Mouse (Mus musculus) fat pad, adult 2 months (tissue): ENCODE results near the gene Dnajc12.
A peak's percentile ranks its signal among the peaks of the same experiment; 100 is the strongest.
"Not testable (repeated sequence)": the region's sequence is repeated elsewhere in the genome, so short reads cannot be mapped to it uniquely, and the experiment has no call there.

ENCODE experiments used
- DNase-seq: peaks from one replicate; pipeline ENCODE4 v3.0.0-alpha.2; 2011; ENCODE audit warnings: low read depth, low spot score; ENCODE audit errors: extremely low read depth

Gene Dnajc12

DNA sequence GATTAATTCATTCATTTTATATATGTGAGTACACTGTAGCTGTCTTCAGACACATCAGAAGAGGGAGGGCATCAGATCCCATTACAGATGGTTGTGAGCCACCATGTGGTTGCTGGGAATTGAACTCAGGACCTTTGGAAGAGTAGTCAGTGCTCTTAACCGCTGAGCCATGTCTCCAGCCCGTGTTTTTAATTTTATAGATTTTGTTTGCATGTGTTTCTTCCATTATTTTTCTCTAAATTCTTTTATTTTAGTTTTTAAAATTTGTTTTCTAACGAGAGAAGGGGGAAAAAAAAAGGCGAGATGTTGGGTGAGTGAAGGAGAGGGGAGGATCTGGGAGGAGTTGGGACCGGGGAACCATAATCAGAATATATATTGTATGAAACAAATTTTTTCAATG lies 3.7 kb downstream of the Dnajc12 start:
- not testable (repeated sequence) for DNase-seq

DNA sequence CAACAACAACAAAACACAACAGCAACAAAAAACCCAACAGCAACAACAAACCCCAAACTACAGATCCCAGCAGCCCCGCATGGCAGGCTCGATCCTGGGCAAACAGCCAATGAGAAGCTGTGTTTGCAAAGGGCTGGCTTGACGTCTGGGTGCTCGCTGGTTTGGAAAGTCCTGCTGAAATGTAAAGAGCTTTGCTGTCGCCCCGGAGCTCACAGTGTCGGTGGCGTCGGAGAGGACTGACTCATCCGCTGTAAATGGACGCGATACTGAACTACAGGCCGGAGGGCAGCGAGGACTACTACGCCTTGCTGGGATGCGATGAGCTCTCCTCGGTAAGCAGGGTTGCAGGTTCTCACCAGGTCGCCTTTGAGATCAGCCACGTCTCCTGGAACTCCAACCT lies 4.2 kb downstream of the Dnajc12 start:
- DNase-seq, result no peak

DNA sequence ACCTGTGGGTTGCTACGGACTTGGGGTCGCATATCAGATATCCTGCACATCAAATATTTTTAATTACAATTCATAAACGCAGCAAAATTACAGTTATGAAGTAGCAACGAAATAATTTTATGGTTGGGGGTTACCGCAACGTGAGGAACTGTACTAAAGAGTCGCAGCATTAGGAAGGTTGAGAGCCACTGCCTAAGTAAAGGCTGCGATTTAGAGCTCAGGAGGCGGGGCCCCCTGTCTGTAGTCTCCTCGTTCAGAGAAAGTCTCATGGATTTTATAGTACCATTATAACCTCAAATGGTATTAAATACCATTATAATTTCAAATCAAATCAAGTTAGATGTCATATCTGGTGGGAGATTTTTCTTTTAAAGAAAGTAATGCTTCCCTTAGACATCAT lies 4.7 kb downstream of the Dnajc12 start:
- no peak for DNase-seq

DNA sequence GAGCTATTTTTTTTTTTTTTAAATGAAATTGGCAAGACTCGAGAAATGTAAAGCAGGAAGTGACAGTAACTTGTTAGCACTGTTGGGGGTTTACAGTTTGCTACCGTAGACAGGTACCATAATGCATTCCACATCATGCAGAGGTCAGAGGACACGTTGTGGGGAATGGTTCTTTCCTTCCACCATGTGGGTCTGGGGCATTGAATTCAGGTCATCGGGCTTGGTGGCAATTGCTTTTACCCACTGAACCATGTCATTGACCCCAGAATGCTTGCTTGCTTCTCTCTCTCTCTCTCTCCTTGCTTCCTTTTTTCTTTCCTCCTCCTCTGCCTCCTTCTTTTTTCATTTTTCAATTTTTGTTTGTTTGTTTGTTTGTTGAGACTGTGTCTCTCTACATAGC lies 6.7 kb downstream of the Dnajc12 start:
- DNase-seq, result no peak

DNA sequence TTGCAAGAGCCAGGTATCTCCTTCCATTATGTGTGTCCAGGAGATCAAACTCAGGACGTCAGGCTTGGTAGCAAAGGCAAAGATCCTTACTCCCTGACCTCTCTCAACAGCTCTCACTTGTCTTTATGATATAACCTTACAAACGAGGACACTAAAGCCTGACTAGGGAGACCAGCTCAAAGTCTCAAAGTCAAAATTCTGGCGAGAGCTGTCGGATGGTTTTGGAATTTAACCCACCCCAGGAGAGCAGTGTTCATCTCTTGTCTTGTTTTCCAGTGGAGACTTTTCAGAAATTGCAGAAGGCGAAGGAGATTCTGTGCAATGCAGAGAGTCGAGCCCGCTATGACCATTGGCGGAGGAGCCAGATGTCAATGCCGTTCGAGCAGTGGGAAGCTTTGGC lies 14.7 kb downstream of the Dnajc12 start:
- no peak for DNase-seq

DNA sequence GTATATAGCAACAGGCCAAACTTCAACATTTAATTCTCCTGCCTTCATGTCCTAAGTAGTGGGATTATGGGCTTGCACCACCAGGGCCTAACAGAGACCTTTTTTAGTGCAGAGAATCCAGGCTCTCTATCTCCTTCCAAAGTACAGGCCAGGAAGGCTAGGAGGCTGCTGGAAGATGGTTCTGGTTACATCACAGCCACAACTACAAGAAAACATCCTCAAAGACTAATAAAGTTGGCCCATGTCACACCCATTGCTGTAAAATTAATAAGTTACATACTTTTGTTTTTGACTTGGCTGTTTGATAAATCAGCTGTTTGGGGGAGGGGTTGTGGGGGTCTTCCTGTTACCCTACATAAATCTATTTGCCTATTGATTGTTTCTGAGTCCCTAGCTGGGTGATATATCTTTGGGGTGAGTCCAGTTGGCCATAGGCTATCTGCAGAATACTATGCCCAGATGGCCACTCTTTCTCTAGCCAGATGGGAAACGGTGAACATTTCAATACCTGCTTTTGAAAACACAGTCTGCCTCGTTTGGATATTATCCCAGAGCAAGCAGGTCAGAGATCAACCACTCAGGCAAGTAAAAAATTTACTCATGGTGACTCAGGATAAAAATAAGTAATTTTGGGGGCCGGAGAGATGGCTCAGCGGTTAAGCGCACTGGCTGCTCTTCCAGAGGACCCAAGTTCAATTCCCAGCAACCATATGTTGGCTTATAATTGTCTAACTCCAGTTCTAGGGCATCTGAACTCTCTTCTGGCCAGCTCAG lies 20.7 kb downstream of the Dnajc12 start:
- DNase-seq, result no peak

DNA sequence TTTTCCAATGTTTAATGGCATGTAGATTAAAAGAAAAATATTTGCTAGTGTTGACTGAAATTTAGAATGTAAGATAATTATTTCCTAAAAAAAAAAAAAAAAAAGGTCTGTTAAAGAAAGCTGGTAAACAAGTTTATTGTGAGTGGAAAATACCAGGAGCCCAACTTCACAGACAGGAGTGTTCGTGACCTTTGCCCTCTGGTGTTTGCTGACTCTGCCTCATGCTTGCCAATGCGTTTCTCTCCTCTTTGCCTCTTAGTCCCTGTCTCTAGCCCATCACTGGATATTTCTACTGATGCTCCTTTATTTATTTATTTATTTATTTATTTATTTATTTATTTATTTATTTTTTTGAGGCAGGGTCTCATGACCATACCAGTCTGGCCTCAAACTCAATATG lies 21.4 kb downstream of the Dnajc12 start:
- DNase-seq, result no peak

DNA sequence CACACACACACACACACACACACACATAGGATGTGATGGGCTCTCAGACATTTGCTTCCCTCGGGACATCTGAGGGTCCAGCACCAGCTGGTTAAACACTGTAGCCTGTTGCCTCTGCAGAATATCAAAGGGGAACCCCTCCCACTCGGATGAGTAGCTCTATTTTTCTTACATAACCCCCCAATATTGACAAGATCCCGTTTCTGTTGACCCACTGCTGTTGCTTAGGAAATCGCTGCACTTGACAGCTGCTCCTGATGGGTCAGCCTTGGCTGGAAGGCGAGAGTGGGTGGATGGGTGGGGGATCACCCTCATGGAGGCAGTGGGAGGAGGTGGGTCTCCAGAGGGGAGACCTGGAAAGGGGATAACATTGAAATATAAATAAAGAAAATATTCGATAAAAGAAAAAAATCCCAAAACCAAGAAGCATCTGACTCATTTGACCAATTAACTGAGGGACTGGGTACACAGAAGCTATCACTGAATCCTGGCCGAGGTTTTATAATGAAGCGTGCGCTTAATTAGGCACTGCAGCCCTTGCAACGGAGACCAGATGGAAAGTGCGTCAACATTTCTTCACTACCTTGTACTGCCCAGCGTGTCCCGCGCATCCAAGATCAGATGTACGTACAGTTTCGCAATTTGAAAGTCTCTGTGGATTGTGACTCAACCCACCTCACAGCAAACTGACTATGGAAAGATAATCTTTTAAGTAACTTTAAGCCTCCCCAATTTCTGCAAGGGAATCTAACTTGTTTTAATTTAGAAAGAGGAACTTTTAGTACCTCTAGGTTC lies 28.1 kb downstream of the Dnajc12 start:
- DNase-seq, result no peak

DNA sequence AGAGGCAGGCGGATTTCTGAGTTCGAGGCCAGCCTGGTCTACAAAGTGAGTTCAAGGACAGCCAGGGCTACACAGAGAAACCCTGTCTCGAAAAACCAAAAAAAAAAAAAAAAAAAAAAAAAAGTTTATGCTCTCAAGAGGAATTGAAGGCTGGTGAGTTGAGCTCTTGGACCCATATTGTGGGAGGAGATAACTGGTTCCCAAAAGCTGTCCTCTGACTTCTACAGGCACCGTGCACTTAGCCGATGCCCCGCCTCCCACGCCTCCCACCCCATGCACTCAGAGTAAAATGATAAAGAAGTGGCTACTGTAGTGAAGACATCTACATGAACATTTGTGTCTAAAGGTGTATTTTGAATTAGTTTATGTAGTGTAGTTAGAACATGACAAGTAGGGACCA lies 29.4 kb downstream of the Dnajc12 start:
- DNase-seq, result not testable (repeated sequence)

DNA sequence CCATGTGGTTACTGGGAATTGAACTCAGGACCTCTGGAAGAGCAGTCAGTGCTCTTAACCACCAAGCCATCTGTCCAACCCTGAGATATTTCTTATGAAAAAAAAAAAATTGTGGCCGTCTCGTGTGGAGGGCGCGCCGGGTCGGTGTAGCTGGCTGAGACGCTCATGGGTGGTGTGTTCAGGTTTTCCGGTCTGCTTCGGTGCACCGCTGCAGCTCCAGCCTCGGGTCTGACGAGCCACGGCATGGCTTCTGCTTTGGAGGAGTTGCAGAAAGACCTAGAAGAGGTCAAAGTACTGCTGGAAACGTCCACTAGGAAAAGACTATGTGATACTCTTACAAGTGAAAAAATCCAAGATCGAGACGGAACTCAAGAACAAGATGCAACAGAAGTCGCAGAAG lies 30.5 kb downstream of the Dnajc12 start:
- no peak for DNase-seq

DNA sequence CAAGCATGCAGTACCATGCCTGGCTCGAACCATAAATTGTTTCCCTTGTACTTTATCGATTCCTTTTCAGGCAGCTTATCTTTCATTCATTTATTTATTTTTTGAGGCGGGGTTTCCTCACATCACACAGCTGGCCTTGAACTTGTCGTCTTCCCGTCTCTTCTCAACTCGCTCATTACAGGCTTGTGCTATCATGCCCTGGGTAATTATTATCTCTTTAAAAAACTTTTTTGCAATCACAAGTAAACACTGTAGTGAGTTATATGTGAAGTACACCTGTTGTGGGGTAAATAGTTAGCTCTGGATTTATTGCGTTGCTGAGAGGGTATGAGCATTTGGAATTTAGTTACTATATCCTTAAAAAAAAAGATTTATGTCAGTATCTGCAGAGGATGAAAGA lies 33.0 kb downstream of the Dnajc12 start:
- DNase-seq, result no peak

DNA sequence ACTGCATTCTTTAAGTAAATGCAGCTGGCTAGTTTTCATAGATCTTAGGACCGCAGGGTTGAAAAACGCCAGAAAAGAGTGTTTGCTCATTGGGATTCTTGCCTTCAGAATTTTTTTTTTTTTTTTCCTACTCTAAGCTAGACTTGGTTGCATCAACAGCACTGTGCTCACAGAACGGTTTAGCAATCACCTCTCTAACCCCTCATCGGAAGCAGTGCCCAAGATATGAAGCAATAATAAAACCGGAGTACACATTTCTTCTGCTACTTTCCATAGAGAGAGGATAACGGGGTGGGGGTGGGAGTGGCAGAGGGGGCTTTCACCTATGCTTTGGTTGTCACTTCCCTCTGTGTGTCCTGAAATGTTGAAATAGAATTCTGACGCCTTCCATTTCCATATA lies 33.6 kb downstream of the Dnajc12 start:
- DNase-seq, result peak; percentile 39

DNA sequence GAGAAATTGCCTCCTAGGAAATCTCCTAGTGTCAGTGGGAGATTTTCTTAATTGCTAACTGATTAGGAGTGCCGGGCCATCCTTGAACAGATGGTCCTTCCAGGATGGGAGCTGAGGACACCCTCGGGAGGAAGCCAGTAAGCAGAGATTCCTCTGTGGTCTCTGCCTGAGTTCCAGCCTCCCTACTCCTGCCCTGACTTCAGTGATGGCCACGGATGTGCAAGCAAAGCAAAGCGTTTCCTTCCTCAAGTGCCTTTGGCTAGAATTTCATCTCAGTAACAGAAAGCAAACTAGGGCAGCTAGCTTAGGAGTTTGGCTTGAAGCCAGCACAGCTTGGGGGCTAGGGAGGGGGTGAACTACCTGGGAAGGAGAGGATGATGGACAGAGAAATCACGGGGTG lies 34.8 kb downstream of the Dnajc12 start:
- DNase-seq, result no peak

DNA sequence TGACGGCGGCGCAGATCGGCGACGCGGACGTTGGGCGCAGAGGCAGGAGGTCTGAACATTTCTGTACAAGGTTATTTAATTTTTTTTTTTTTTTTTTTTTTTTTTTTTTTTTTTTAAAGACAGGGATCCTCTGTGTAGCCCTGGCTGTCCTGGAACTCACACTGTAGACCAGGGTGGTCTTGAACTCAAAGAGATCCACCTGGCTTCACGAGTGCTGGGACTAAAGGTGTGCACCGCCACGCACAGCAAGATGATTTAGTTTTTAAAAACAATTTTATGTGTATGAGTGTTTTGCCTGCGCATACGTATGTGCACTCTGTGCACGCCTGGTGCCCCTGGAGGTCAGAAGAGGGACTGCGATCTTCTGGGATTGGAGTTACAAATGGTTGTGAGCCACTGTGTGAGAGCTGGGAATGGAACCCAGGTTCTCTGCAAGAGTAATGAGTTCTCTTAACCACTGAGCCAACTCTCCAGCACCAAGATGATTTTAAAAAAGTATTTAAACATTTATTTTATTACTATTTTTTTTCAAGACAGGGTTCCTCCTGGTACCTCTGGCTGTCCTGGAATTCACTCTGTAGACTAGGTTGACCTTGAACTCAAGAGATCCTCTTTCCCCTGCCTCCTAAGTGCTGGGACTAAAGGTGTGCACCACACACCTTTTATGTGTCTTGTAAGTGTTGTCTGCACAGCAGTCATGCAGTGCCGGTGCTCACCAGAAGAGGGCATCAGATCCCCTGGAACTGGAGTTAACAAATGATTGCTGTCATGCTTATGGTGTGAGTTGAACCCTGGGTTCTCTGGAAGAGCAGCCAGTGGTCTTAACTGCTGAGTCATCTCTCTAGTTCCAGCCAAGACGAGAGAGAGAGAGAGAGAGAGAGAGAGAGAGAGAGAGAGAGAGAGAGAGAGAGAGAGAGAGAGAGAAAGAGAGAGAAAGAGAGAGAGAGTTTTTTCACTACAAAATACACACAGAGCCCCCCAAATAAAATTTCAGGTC lies 39.8 kb downstream of the Dnajc12 start, which contains the start of gene Gm7075:
TSS of gene Gm7075 (minus strand) at position 51 of the 997 bp plus-strand sequence.
- no peak for DNase-seq

DNA sequence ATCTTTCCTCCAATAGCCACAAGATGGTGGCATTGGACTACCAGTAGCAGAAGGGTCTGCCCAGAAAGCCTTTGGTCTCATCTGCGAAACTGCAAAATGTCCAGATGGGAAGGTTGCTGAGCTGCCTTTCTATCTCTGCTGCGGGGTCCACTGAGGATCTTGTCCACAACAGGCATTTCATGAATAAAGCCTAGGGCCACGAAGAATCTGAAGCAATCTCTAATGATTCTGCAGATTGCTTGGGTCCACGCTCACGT lies 40.4 kb downstream of the Dnajc12 start:
- no peak for DNase-seq

DNA sequence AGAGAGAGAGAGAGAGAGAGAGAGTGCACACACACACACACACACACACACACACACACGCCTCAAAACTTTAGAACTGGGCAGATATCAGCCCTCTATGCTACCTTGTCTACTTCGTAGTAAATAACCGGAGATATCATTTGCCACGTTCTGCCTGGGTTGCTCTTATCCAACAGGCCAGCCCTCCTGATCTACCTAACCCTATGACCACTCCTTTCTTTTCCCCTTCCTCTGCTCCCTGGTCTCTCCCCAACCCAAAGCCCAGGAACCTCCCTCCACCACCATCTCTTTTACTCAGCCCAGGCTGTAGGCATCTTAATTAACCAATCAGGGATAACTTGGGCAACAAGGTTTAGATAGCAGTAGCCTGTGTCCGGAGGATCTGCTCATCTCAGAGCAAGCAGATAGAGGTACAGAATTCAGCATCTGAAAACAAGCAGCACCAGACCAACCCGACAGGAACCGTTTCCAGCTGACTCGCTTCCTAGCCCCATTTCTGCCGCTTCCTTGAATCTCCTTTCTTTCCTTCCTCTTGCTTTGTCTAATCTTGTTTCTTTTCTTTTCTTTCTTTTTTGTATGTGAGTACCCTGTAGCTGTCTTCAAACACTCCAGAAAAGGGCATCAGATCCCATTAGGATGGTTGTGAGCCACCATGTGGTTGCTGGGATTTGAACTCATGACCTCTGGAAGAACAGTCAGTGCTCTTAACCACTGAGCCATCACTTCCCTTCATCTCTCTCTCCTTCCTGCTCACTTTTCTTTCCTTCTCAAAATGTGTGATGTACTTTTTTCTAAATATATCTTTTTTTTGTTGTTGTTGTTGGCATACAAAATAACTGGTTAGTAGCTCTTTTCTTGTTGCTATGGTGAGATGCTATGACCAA lies 41.6 kb downstream of the Dnajc12 start:
- no peak for DNase-seq

DNA sequence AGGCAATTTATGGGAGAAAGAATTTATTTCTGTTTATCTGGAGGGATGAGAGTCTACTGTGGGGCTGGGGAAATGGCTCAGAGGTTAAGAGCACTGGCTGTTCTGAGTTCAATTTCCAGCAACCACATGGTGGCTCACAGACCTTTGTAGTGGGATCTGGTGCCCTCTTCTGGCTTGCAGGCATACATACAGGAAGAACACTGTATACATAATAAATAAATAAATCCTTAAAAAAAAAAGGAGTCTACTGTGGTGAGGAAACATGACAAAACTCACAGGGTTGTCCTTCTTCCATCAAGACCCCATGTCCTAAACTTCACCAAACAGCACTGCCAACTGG lies 42.2 kb downstream of the Dnajc12 start:
- no peak for DNase-seq

DNA sequence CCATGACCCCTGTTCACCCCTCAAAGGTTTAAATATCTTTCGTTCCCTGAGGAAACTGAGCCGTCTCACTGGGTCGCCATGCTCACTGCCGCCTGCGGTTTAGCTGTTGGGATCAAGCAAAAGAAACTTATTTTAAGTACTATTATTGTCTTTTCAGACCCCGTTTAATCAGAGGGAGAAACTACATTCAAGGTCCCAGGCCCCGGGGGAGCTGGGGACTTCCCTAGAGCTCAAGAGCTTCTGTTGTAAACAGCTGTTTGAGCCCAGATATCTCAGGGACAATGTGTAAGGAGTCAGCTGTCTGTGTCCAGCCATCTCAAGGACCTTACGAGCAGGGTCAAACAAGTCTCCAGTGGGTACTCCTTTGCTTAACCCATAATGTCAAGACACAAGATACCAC lies 44.9 kb downstream of the Dnajc12 start:
- DNase-seq, result no peak

DNA sequence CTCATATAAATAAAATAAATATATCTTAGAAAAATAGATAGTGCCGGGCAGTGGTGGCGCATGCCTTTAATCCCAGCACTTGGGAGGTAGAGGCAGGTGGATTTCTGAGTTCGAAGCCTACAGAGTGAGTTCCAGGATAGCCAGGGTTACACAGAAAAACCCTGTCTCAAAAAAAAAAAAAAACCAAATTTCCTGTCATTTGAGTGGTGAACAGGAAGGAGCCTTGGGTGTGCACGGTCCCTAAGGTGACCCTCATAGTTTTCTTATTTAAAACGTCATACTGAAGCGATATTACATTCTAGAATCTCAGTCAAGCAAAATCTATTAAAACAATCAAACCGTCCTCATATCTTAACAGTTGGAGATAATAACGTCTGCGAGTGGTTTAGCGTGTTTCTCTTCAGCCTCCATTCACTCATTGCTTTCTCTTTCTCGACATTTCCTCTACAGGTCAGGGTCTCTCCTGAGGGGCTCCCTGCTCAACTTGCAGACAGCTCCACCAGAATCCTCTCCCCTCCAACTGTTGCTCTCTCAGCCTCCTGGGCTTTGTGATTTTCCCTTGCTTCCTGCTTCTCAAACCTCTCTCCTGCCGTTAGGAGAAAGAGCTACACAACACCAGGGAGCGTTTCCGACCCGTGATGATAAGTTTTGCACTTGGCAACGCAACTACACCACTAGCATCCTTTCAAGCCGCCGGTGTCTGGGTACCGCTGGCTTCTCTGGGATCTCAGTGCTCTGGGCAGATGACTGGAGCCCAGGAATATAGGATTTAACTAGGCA lies 46.2 kb downstream of the Dnajc12 start:
- DNase-seq, result no peak

DNA sequence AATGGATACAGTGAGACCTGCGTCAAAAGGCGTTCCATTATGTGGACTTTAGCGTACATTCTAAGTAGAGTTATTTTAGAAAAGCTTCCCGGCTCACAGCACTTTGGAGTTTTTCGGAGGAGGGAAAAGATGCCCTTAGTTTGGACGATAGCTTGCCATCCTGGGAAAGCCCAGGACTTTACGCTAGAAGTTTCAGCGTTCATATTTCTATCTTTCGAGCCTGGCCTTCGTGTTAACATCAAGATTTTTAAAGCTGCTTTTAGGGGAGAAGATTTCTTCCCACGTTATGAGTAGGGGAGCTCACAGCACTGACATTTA lies 46.7 kb downstream of the Dnajc12 start:
- DNase-seq, result no peak
